Comparison of ENCODE assay signal across 22 mouse cellular contexts in the genomic region with DNA sequence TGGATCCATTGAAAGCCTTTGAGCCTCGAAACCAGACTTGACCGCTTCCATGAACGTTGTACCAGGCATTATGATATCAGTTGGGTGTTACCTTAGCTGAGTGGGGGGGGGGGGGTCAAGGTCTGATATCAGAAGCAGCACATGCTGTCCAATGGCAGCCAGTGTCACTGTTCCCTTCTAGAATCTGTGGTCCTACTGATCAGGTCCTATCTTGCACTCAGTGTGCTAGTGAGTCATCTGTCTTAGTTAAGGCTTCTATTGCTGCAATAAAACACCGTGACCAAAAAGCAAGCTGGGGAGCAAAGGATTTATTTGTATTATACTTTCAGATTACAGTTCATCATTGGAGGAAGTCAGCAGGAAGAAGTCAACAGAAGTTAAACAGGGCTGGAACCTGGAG. TPM values are rescaled to one million over a fixed set of nuclear protein-coding genes. Genes with fewer than 3 reads are reported as not detected.
DNase-seq lines count a peak whose midpoint lies in the region; ATAC-seq lines count a peak whose summit lies in the region.
"Had no signal": no experiment of that assay in that cellular context is flagged by ENCODE, and none has a peak within 500 bp of the region (broad histone marks: within the 10 kb centered on the region; RNA-seq: fewer than 3 reads in every experiment).

No protein-coding gene starts in this region.

- no peak overlapping the region for H3K4me3 ChIP-seq in intestine, embryonic 16.5 days (ENCODE audit: low read length)
- no peak overlapping the region for H3K4me3 ChIP-seq in liver, embryonic 12.5 days
- H3K4me3 ChIP-seq in liver, embryonic 16.5 days (ENCODE audit: low read depth, low read length) = no peak overlapping the region
- H3K4me3 ChIP-seq: embryonic facial prominence, embryonic 12.5 days; heart, embryonic 10.5 days had no signal

- H3K9me3 ChIP-seq in intestine, embryonic 16.5 days (ENCODE audit: control insufficient read depth, low read length) = no peaks in the 10 kb centered on the region
- H3K9me3 ChIP-seq in liver, embryonic 12.5 days (replicated peaks) = no peaks in the 10 kb centered on the region
- no peaks in the 10 kb centered on the region for H3K9me3 ChIP-seq in liver, embryonic 16.5 days (replicated peaks; ENCODE audit: control insufficient read depth, low read length)
- H3K9me3 ChIP-seq: embryonic facial prominence, embryonic 12.5 days; heart, embryonic 10.5 days had no signal

- intact Hi-C loops in heart, postnatal 36 days (cut with DNase I) = no loop called here

- peak; percentile 52 for DNase-seq in 416B (ENCODE audit: low read depth)
- DNase-seq in B cell, adult 2 months = no peak
- DNase-seq in adrenal gland, postnatal 14 days = no peak
- no peak for DNase-seq in heart, postnatal 36 days
- DNase-seq: adrenal gland, adult 8-10 months; cerebellum, adult 11 months; cerebellum, adult 8-10 months; cerebellum, postnatal 25 days; gastrocnemius, postnatal 10 days; heart, adult 18-20 months; heart, postnatal 10 days had no signal

- WGBS in intestine, embryonic 16.5 days = 75% methylated on average over 4 of the region's 4 CpGs
- 32% methylated on average over 4 of the region's 4 CpGs for WGBS in liver, embryonic 12.5 days (ENCODE audit: insufficient replicate concordance)
- 34% methylated on average over 4 of the region's 4 CpGs for WGBS in liver, embryonic 16.5 days (ENCODE audit: insufficient replicate concordance)

- no peak overlapping the region for H3K4me2 ChIP-seq in intestine, embryonic 16.5 days (ENCODE audit: low read depth, low read length)
- peak overlapping the region; percentile 4; the same call in 1 of the 2 replicates for H3K4me2 ChIP-seq in liver, embryonic 12.5 days
- H3K4me2 ChIP-seq in liver, embryonic 16.5 days (ENCODE audit: low read depth, low read length) = no peak overlapping the region
- H3K4me2 ChIP-seq: embryonic facial prominence, embryonic 12.5 days; hindbrain, embryonic 14.5 days had no signal

- peak; percentile 88 for ATAC-seq in intestine, embryonic 16.5 days
- peak; percentile 70 for ATAC-seq in liver, embryonic 12.5 days
- peak; percentile 57 for ATAC-seq in liver, embryonic 16.5 days (ENCODE audit: low read depth)
- ATAC-seq in inflammation-experienced regulatory T-cells, adult 6 months = no peak
- ATAC-seq: forebrain, embryonic 16.5 days had no signal

- H3K27ac ChIP-seq in intestine, embryonic 16.5 days (ENCODE audit: low read length) = no peak overlapping the region
- no peak overlapping the region for H3K27ac ChIP-seq in liver, embryonic 12.5 days
- no peak overlapping the region for H3K27ac ChIP-seq in liver, embryonic 16.5 days (ENCODE audit: low read length)
- H3K27ac ChIP-seq: embryonic facial prominence, embryonic 12.5 days; heart, embryonic 10.5 days; hindbrain, embryonic 14.5 days had no signal

- no peak overlapping the region for H3K9ac ChIP-seq in intestine, embryonic 16.5 days (ENCODE audit: low read depth, low read length)
- no peak overlapping the region for H3K9ac ChIP-seq in liver, embryonic 12.5 days
- H3K9ac ChIP-seq in liver, embryonic 16.5 days (ENCODE audit: low read depth, low read length) = no peak overlapping the region
- H3K9ac ChIP-seq: embryonic facial prominence, embryonic 12.5 days; hindbrain, embryonic 14.5 days had no signal

- H3K36me3 ChIP-seq in intestine, embryonic 16.5 days (ENCODE audit: control insufficient read depth, insufficient read depth, low read length) = no peaks in the 10 kb centered on the region
- H3K36me3 ChIP-seq in liver, embryonic 12.5 days = no peaks in the 10 kb centered on the region
- no peaks in the 10 kb centered on the region for H3K36me3 ChIP-seq in liver, embryonic 16.5 days (ENCODE audit: control insufficient read depth, insufficient read depth)
- H3K36me3 ChIP-seq: embryonic facial prominence, embryonic 12.5 days had no signal

- no peaks in the 10 kb centered on the region for H3K27me3 ChIP-seq in intestine, embryonic 16.5 days (replicated peaks; ENCODE audit: control insufficient read depth, insufficient read depth, low read length)
- no peaks in the 10 kb centered on the region for H3K27me3 ChIP-seq in liver, embryonic 12.5 days (replicated peaks)
- H3K27me3 ChIP-seq in liver, embryonic 16.5 days (ENCODE audit: control insufficient read depth, insufficient read depth, low read depth, low read length) = no peaks in the 10 kb centered on the region
- H3K27me3 ChIP-seq: embryonic facial prominence, embryonic 12.5 days had no signal

- no peaks in the 10 kb centered on the region; the same call in 1 of the 2 replicates for H3K4me1 ChIP-seq in intestine, embryonic 16.5 days (ENCODE audit: control insufficient read depth, insufficient read depth, low read length)
- peaks cover 48% of the 10 kb centered on the region for H3K4me1 ChIP-seq in liver, embryonic 12.5 days
- peaks cover 22% of the 10 kb centered on the region for H3K4me1 ChIP-seq in liver, embryonic 16.5 days (ENCODE audit: control insufficient read depth, low read depth, low read length)
- H3K4me1 ChIP-seq: embryonic facial prominence, embryonic 12.5 days had no signal

RNA-seq across cellular contexts. Expression of gene Gpr171, which starts 38.2 kb away (rescaled TPM):
- 0.91 and 1.2 TPM in 2 replicates for polyA plus RNA-seq in intestine, embryonic 16.5 days (2015; fragmentation: Nextera tagmentation; extraction: Ambion mirVana)
- 2.2 and 2.3 TPM in 2 replicates for polyA plus RNA-seq in liver, embryonic 12.5 days (2016; fragmentation: Nextera tagmentation; extraction: Ambion mirVana)
- polyA plus RNA-seq in liver, embryonic 16.5 days (2015; fragmentation: Nextera tagmentation; extraction: Ambion mirVana) = 0.73 and 0.84 TPM in 2 replicates
- total RNA-seq in adrenal gland, postnatal 14 days (2021) = 0.59 and 2.6 TPM in 2 replicates
- 10 to 100 TPM; 45.7 to 91.9 (median 55.6) TPM for polyA plus RNA-seq in inflammation-experienced regulatory T-cells, adult 6 months (2017; shearing (Covaris generic))
- total RNA-seq in heart, postnatal 36 days (2021) = under 1 TPM in 1 of 2 experiments, not detected in 1; 0.11 TPM
- total RNA-seq: heart, postnatal 10 days had no signal
- polyA plus RNA-seq: brain, embryonic 14.5 days; cortical plate, adult 2 months; frontal cortex, adult 2 months had no signal

RNA-seq across cellular contexts. Expression of gene Med12l, which starts 57.8 kb away (rescaled TPM):
- 0.65 and 0.69 TPM in 2 replicates for polyA plus RNA-seq in intestine, embryonic 16.5 days (2015; fragmentation: Nextera tagmentation; extraction: Ambion mirVana)
- polyA plus RNA-seq in liver, embryonic 12.5 days (2016; fragmentation: Nextera tagmentation; extraction: Ambion mirVana) = 1.9 and 2.1 TPM in 2 replicates
- 0.37 and 0.73 TPM in 2 replicates for polyA plus RNA-seq in liver, embryonic 16.5 days (2015; fragmentation: Nextera tagmentation; extraction: Ambion mirVana)
- total RNA-seq in adrenal gland, postnatal 14 days (2021) = 12.1 and 14.4 TPM in 2 replicates
- polyA plus RNA-seq in inflammation-experienced regulatory T-cells, adult 6 months (2017; shearing (Covaris generic)) = 1 to 10 TPM in 1 of 3 experiments, under 1 TPM in 2; 0.48 to 1.5 (median 0.61) TPM
- 1 to 10 TPM; 6.2 to 6.6 TPM for total RNA-seq in heart, postnatal 36 days (2021)

Comparison
In these comparisons a context has a peak if more than half of its experiments do, and no peak if none do; other contexts are left out.
1. RNA of gene Gpr171, which starts 38.2 kb away (polyA plus RNA-seq): 45.7 to 91.9 TPM in inflammation-experienced regulatory T-cells, adult 6 months; 2.2 to 2.3 TPM in liver, embryonic 12.5 days, 0.91 to 1.2 TPM in intestine, embryonic 16.5 days and 0.73 to 0.84 TPM in liver, embryonic 16.5 days; every median in the first group is over 10 times any median in the second.